Mouse (Mus musculus) midbrain, embryonic 14.5 days (tissue): Measurements from ENCODE around the gene Relt. TPM values are rescaled to one million over a fixed set of nuclear protein-coding genes. Genes with fewer than 3 reads are reported as not detected.

Experiments
- ATAC-seq: fragments of 200-750 bp; cut with Nextera tagmentation; 2 replicates; pipeline ENCODE4 v1.8.0; 2017; ENCODE audit warnings: moderate number of reproducible peaks, moderate library complexity; ENCODE audit not compliant: low FRiP score, low TSS enrichment
- DNase-seq: peaks from one replicate; pipeline ENCODE4 v3.0.0-alpha.2; 2015
- H3K27ac ChIP-seq: fragments of 300-500 bp; sonication (generic); replicated peaks from 2 replicates; pipeline ENCODE4 v1.5.1; 2014; ENCODE audit warnings: mild to moderate bottlenecking, low read depth, low read length, moderate library complexity
- H3K27me3 ChIP-seq: fragments of 300-500 bp; sonication (generic); 2 replicates; pipeline ENCODE4 v1.6.1; 2014; ENCODE audit warnings: low read length, control low read depth, mixed read lengths; ENCODE audit not compliant: control insufficient read depth, insufficient read depth
- H3K36me3 ChIP-seq: fragments of 300-500 bp; sonication (generic); 2 replicates; pipeline ENCODE4 v1.6.1; 2014; ENCODE audit warnings: low read length, control low read depth; ENCODE audit not compliant: control insufficient read depth, insufficient read depth
- H3K4me1 ChIP-seq: fragments of 300-500 bp; sonication (generic); 2 replicates; pipeline ENCODE4 v1.6.1; 2014; ENCODE audit warnings: mild to moderate bottlenecking, antibody characterized with exemption, low read length, control low read depth; ENCODE audit not compliant: control insufficient read depth, insufficient read depth
- H3K4me2 ChIP-seq: fragments of 300-500 bp; sonication (generic); 2 replicates; pipeline ENCODE4 v1.6.1; 2014; ENCODE audit warnings: mild to moderate bottlenecking, low read length, moderate library complexity
- H3K4me3 ChIP-seq: fragments of 300-500 bp; sonication (generic); replicated peaks from 2 replicates; pipeline ENCODE4 v1.5.1; 2014; ENCODE audit warnings: low read depth, low read length
- H3K9ac ChIP-seq: fragments of 300-500 bp; sonication (generic); replicated peaks from 2 replicates; pipeline ENCODE4 v1.6.1; 2014; ENCODE audit warnings: mild to moderate bottlenecking, low read length, moderate library complexity
- H3K9me3 ChIP-seq: fragments of 300-500 bp; sonication (generic); 2 replicates; pipeline ENCODE4 v1.6.1; 2016; ENCODE audit warnings: low read length, control low read depth, mixed read lengths; ENCODE audit not compliant: control insufficient read depth
- WGBS: fragments of 180-500 bp; shearing (Covaris S2); extraction: QIAGEN DNeasy Blood & Tissue Kit; methylation state at CpG from one replicate; pipeline ENCODE4 v1.1.7; 2014; 5-methylcytosine and 5-hydroxymethylcytosine counted together
- polyA plus RNA-seq: library from polyadenylated mRNA; unstranded; fragments of >200 nt; fragmentation: Nextera tagmentation; extraction: Ambion mirVana; gene quantifications from 2 replicates; pipeline ENCODE4 v1.2.1, GENCODE M21; 2014

Relt gene
- polyA plus RNA-seq = 3.9 and 4.5 TPM in 2 replicates

- peak within 1 kb of the TSS; percentile 67 for H3K9ac ChIP-seq
- WGBS = under 1% methylated on average over 91 of the region's 91 CpGs
- peak within 1 kb of the TSS; percentile 73 for H3K4me3 ChIP-seq
- H3K9me3 ChIP-seq = no peaks in the 10 kb centered on the region
- peak within 1 kb of the TSS; percentile 67 for H3K27ac ChIP-seq
- H3K36me3 ChIP-seq = no peaks in the 10 kb centered on the region
- 0 out of 2 replicates have a peak, but pooled peaks cover 5% of the 10 kb centered on the region for H3K4me1 ChIP-seq
- no peaks in the 10 kb centered on the region for H3K27me3 ChIP-seq
- peak; percentile 96 for DNase-seq
- peak; percentile 92 for ATAC-seq
- H3K4me2 ChIP-seq = peak within 1 kb of the TSS; percentile 96
These were observed at the start of gene Relt for GRCm38 (mm10) chr7:100862828-100863638. Relt (minus strand) TSS chr7:100863446.

GRCm38 (mm10) chr7:100911791-100912190 lies 48.5 kb upstream of the Relt start:
- Histone ChIP-seq H3K9me3 (no peaks in the 10 kb centered on the region), H3K36me3 (no peaks in the 10 kb centered on the region), H3K4me2 (no peak overlapping the region), H3K9ac (no peak overlapping the region), H3K27ac (no peak overlapping the region), H3K4me1 (peaks cover 12% of the 10 kb centered on the region), H3K4me3 (no peak overlapping the region), H3K27me3 (no peaks in the 10 kb centered on the region)
- no peak for ATAC-seq
- DNase-seq = no peak
- 35% methylated on average over 9 of the region's 9 CpGs for WGBS

- WGBS = 7% methylated on average over 2 of the region's 2 CpGs
- ATAC-seq = peak; percentile 28; the same call in 1 of the 2 replicates
- H3K27me3 ChIP-seq = no peaks in the 10 kb centered on the region
- no peak overlapping the region for H3K4me3 ChIP-seq
- no peaks in the 10 kb centered on the region for H3K36me3 ChIP-seq
- H3K4me2 ChIP-seq = no peak overlapping the region
- H3K9me3 ChIP-seq = no peaks in the 10 kb centered on the region
- DNase-seq = peak; percentile 52
- no peak overlapping the region for H3K27ac ChIP-seq
- H3K9ac ChIP-seq = no peak overlapping the region; the same call in 1 of the 2 replicates
- peaks cover 12% of the 10 kb centered on the region for H3K4me1 ChIP-seq
These were observed 48.1 kb upstream of the Relt start for GRCm38 (mm10) chr7:100911246-100911770.

GRCm38 (mm10) chr7:100908567-100908966 lies 45.3 kb upstream of the Relt start:
- Histone ChIP-seq H3K27ac (no peak overlapping the region), H3K27me3 (no peaks in the 10 kb centered on the region), H3K4me2 (no peak overlapping the region), H3K9me3 (no peaks in the 10 kb centered on the region), H3K4me3 (no peak overlapping the region), H3K4me1 (peaks cover 12% of the 10 kb centered on the region), H3K36me3 (no peaks in the 10 kb centered on the region), H3K9ac (no peak overlapping the region)
- ATAC-seq (peak; percentile 29; the same call in 1 of the 2 replicates), DNase-seq (peak; percentile 57)
- 51% methylated on average over 8 of the region's 8 CpGs for WGBS

GRCm38 (mm10) chr7:100908061-100908460 lies 44.8 kb upstream of the Relt start:
- ATAC-seq = no peak

GRCm38 (mm10) chr7:100907231-100907630 lies 44.0 kb upstream of the Relt start:
- no peak overlapping the region for H3K4me3 ChIP-seq
- H3K9me3 ChIP-seq = no peaks in the 10 kb centered on the region
- H3K9ac ChIP-seq = no peak overlapping the region
- ATAC-seq = no peak
- no peaks in the 10 kb centered on the region for H3K36me3 ChIP-seq
- peak; percentile 86 for DNase-seq
- 0% methylated on average over 1 of the region's 1 CpGs for WGBS
- H3K4me2 ChIP-seq = no peak overlapping the region
- H3K4me1 ChIP-seq = peaks cover 12% of the 10 kb centered on the region
- H3K27ac ChIP-seq = no peak overlapping the region
- no peaks in the 10 kb centered on the region for H3K27me3 ChIP-seq

More at GRCm38 (mm10) chr7:100908061-100908460, 44.8 kb upstream of the Relt start:
- no peak for DNase-seq
- Histone ChIP-seq H3K27ac (no peak overlapping the region), H3K36me3 (no peaks in the 10 kb centered on the region), H3K4me3 (no peak overlapping the region), H3K9ac (no peak overlapping the region), H3K4me1 (peaks cover 12% of the 10 kb centered on the region), H3K9me3 (no peaks in the 10 kb centered on the region), H3K27me3 (no peaks in the 10 kb centered on the region), H3K4me2 (no peak overlapping the region)
- 80% methylated on average over 8 of the region's 8 CpGs for WGBS

- DNase-seq (no peak), ATAC-seq (no peak)
- WGBS = 94% methylated on average over 10 of the region's 10 CpGs
- no peak overlapping the region for H3K4me3 ChIP-seq
- H3K9ac ChIP-seq = no peak overlapping the region
- H3K36me3 ChIP-seq = no peaks in the 10 kb centered on the region
- H3K4me1 ChIP-seq = peaks cover 5% of the 10 kb centered on the region
- no peaks in the 10 kb centered on the region for H3K9me3 ChIP-seq
- no peaks in the 10 kb centered on the region for H3K27me3 ChIP-seq
- H3K27ac ChIP-seq = no peak overlapping the region
- H3K4me2 ChIP-seq = no peak overlapping the region
These were observed 43.0 kb upstream of the Relt start for GRCm38 (mm10) chr7:100906029-100906789.

GRCm38 (mm10) chr7:100905037-100905436 lies 41.8 kb upstream of the Relt start:
- H3K4me3 ChIP-seq = no peak overlapping the region
- no peaks in the 10 kb centered on the region for H3K4me1 ChIP-seq
- no peaks in the 10 kb centered on the region for H3K9me3 ChIP-seq
- DNase-seq (no peak), ATAC-seq (no peak)
- H3K27me3 ChIP-seq = no peaks in the 10 kb centered on the region
- H3K4me2 ChIP-seq = no peak overlapping the region
- H3K36me3 ChIP-seq = no peaks in the 10 kb centered on the region
- H3K27ac ChIP-seq = no peak overlapping the region
- no peak overlapping the region for H3K9ac ChIP-seq
- WGBS = 89% methylated on average over 7 of the region's 7 CpGs
